Mouse (Mus musculus): ENCODE data around the gene Zfp119b.

The Zfp119b gene

GRCm38 (mm10) chr17:55903087-55903486 lies 46.2 kb downstream of the Zfp119b start:
- intact Hi-C loops (cut with DNase I), result no loop called here

- intact Hi-C loops (cut with DNase I), result loop anchor here (5.0 kb wide), 1 partner anchor 55 kb away; the partner anchor contains the start of gene Zfp119b
Measured at GRCm38 (mm10) chr17:55892406-55892955, 56.8 kb downstream of the Zfp119b start.
